Mouse (Mus musculus) MEL-GATA-1-ER (cell line): ENCODE measurements around the gene Cenpf.
"Not testable (repeated sequence)": the region's sequence is repeated elsewhere in the genome, so short reads cannot be mapped to it uniquely, and the experiment has no call there.

Experiments used
- DNase-seq: peaks from one replicate; pipeline ENCODE4 v3.0.0-alpha.2; 2012; ENCODE audit warnings: low read depth; ENCODE audit errors: extremely low read depth

The Cenpf gene

DNA sequence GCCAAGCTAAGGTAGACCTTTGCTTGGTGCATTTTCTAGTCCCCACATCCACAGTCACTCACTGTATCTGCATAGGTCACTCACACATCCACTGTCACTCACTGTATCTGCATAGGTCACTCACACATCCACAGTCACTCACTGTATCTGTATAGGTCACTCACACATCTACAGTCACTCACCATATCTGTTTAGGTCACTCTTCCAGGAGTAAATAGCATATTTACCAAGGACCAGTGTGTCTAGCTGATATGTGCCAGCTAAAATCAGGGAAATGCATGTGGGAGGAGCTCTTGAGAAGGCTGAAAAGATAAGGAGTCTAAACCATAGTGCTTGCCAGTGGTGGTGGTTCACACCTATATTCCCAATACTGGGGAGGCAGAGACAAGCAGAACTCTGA, 7.4 kb upstream of the Cenpf start:
- DNase-seq: no peak

DNA sequence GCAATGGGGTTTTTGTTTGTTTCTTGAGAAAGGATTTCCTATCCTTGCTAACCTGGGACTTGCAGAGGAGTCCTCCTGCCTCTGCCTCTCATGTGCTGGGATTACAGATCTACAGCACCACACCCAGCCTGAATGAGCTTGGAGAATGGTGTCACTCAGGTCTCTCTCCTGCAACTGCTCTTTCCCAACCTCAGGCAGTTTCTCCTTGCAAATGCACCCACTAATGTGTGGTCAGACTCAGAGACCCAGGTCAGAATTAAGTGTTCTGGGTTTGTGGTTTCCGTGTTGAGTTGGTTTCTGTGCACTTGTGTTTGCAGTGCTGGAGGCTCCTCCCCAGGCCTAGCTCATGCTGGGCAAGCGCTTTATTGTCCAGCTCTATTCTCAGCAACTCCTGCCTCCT, 6.5 kb upstream of the Cenpf start:
- DNase-seq: no peak

DNA sequence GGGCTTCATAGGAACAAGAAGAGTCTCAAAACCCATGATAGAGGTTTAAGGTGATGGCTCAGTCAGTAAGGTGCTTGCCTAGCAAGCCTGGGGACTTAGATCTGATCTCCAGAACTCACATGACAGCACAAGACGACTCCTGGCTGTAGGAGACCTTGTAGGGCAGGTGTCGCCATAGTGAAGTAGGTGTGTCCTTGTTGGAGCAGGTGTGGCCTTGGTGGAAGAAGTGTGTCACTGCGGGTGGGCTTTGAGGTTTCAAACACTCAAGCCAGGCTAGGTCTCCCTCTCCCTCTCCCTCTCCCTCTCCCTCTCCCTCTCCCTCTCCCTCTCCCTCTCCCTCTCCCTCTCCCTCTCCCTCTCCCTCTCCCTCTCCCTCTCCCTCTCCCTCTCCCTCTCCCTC, 4.6 kb upstream of the Cenpf start:
- DNase-seq: not testable (repeated sequence)

DNA sequence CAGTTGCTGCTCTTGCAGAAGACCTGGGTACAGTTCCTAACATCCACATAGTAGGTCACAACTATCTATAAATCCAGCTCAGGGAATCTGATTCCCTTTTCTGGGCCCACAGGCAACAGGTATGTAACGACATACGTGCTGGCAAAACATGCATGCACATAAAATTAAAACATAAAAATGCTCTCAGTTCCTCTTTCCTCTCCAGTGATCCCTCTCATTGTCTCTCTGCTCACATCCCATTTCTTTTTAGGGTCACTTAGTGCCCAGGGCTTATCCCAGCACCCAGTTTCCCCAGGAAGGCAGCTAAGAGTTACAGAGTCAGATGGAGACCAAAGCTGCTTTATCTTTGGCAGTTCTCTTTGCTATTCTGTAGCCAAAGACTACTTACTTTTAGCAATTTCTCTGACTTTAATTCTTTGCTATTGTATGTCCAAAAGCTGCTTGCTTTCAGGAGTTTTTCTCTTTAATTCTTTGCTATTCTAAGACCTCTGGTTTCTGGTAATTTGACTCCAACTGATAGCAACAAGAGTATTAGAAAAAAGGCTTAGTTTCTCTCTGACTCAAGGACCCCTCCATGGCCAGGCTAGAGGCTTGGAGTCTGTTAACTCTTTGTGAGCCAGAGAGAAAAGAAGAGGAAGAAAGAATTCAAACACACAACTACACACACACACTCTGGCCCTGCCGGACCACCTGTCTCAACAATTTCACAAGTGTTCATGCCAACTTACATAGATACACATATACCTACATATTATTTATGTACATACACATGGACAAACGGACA, 1.4 kb upstream of the Cenpf start:
- DNase-seq: no peak

DNA sequence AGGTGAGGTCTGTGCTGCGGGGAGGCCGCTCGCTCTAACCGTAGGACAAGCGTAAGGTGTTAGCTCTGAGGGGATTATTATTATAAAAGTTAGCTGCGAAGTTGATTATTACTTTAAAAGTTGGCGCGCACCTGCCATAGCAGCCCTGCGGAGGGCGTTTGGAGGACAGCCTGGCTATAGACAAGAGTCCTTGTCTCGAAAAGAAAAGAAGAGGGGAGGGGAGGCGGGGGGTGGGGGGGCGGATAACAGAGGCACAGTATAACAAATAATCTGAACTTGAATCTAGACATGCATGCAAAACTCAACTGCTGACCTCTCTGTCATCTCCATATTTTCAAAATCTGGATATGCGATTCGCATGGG, 483 bp upstream of the Cenpf start:
- no peak for DNase-seq

DNA sequence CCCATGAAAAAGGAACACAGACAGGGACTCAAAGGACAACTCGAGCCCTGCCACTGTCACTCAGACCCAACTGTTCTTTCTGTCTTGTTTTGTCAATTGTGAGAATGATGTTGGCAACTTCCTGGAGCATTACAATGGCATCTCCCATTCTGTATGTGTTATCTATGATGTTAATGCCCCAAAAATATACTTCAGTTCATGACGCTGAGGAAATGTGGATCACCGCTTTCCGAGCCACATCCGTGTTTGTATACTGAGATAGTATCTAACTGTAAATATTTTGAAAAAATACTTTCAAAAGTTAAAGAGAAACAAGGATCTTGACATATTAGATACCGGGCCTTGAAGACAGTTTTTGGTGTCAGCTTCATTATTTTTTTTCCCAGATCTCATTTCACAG, 1.9 kb downstream of the Cenpf start:
- DNase-seq: peak; percentile 31

DNA sequence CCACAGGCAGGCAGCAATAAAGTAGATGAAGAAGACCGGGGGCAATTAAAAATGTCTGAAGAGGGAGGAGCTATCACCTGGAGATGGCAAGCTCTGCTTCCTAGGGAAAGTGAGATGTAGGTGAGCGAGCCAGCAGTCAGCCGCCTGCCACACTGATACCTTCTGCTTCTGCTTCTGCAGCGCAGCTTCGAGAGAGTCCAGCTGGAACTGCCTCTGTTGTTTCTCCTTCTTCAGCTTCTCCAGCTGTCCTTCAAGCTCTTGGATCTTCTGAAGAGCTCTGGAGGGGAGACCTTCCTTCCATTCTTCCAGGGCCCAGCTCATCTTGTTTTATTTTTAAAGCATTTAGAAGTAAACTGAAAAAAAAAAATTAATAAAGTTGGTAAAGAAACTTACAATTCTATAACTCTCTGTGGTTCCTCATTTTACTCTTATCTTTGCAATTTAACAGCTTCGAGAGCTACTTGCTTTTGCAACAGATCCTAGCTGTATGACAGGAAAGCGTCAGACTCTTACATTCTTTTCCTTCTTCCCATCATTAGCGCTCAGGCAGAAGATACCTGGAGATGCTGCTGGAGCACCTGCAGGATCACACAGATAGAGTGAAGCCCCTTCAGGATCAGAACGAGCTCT, 3.0 kb downstream of the Cenpf start:
- peak; percentile 56 for DNase-seq

DNA sequence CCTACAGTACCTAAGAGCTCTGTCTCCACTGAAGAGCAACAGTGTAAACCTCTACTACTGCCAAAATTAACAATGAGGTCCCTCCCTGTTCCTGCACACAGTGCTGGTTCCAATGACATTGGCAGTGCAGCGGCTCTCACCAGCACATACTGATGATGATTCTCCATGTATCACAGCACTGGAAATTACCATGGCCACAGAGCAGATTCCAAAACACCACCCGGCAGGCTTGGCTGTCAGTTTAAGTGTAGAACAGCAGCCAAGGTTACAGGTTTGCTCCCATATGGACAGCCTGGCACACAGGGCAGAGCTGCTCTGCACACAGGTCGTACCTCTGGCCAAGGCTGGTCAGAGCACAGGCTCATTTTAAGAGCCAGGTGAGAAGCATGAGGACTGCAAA, 8.3 kb downstream of the Cenpf start:
- no peak for DNase-seq

DNA sequence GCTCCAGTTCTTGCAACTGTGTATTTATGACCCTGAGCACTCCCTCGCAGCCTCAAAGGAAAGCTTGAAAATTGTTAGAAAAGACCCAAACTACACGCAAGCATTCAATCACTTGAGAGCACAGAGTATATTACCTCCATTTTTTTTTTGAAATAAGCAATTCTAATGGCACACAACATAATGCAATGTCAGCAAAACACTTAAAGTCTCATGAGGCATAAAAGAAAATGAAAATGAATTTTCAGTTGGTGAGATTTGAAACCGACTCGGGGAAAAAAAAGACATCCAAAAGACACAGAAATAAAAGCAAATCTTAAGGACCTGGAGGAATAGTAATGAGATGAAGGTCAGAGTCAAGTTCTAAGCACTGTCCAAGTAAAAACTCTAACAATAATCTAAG, 11.9 kb downstream of the Cenpf start:
- DNase-seq: no peak

DNA sequence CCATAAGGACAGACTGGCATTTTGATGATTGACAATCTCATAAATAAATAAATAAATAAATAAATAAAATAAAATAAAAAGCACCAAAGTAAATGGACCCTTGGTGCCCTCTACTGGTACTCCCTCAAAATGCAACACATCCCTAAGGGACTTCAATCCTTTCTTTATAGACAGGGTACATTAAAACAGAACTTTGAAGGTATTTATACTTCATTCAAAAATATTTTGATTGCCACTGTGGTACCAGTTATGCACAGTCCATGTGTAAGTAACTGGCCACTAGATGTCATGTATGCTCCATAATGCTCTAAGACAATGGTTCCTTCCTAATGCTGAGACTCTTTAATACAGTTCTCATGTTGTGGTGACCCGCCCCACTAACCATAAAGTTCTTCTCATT, 12.5 kb downstream of the Cenpf start:
- DNase-seq: no peak

DNA sequence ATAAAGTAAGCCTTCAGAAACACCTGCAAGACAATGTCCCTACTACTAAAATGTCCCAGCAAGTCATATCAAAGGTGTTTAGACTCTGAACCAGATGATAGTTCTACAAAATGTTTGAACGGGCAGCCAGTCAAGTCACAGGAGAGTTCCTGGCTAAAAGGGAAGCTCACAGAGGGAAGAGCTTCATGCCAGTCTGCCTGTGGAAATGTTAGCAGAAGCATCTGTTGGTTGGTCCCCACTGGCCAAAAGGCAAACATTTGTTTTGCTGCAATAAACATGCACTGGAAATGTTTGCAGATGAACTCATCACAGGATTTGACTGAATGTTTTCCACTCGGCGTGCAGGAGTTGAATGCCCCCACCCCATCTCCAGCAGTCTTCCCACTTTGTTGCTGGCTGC, 21.9 kb downstream of the Cenpf start:
- no peak for DNase-seq

DNA sequence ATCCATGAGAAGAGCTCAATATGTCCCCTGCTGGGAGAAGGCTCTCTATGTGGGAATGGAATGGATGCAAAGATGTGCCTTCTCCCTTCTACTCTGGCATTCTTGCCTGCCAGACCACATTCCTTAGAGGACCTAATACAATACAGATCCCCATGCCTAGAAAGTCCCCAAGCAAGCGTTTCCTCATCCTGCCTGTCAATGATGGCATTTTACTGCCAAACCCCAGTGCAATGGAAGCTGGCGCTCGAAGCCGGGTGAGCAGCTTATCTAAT, 23.1 kb downstream of the Cenpf start:
- no peak for DNase-seq

DNA sequence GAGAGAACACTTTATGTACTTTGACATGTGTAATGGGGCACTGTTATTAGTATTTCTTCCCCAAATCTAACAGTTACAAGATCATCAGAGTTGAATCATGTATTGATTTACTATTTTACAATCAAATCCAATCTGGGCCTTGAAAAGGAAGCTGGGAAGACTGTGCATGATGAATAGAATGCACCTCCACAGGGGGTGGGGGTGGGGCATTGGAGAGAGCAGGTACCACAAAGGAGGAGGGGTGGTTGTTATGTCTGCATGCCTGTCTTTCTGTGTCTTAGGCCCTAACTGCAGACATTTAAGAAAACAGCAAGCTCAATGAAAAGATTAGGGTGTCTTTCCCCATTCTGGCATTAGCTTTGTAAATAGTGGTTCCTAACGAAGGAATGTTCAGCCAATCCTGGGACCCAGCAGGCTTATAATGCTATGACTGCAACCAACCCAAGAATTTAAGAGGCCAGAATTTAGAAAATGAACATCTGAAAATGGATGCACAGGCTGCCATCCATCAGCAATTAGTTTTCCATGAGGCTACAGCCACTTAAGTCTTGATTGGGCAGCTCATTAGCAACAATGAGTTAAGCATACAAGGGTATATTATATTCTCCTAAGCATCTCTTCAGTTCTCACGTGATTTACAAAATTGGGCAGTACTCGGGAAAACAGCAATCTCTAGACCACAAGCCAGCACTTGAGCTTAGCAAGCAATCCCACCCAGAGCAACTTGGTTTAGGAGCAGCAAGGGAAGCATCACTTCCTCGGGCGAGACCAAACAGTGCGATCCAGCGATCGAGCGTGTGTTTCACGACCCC, 23.6 kb downstream of the Cenpf start:
- no peak for DNase-seq

DNA sequence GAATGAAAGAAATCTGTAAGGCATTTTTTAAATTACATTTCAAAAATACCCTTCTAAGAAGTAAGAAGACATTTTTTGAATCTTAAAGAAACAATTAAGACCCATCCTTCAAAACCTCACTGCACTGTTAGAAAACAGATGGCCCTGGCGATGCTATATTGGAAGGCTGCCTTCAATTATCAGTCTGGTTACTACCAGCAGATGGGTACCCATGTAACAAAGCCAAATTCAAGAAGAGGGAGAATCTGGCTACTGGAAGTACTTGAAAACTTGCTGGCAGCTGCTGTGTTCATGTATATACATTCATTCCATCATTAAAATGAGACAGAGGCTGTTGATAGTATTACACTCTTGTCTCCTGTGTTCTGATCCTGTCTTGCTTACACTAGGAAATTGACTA, 24.4 kb downstream of the Cenpf start:
- DNase-seq: no peak

DNA sequence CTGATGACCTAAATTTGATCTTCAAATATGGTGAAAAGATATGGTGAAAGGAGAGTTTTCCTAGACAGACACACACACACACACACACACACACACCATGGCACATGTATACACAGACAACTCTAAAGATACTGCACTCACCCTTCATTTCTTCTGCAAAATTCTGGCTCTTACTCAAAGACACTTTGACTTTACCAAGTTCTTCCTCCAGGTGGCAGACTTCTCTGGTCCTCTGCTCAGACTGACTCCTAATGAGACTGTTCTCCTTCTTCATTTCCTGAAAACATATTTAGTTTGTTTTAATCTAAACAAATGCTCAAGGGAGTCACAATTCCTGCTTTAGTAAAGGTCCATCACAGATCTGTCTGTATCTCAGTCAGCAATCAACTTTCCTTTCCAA, 26.0 kb downstream of the Cenpf start:
- DNase-seq: peak; percentile 36

DNA sequence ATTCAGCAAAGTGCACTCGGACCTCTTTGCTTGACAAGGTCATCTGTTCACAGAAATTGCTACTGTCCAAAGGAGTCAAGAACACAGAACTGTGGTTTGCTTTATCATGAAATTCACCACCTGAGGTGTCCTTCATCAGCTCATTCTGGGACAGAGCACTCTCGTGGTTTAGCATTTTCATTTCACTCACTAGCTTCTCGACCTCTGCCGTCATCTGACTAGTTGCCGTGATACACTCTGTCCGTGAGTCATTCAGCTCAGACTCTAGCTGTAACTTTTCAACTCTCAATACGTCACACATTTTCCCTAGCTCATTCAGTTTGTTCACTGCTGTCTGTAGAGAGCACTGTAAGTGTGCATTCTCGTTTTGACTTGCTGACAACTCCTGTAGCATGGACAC, 30.5 kb downstream of the Cenpf start:
- no peak for DNase-seq

DNA sequence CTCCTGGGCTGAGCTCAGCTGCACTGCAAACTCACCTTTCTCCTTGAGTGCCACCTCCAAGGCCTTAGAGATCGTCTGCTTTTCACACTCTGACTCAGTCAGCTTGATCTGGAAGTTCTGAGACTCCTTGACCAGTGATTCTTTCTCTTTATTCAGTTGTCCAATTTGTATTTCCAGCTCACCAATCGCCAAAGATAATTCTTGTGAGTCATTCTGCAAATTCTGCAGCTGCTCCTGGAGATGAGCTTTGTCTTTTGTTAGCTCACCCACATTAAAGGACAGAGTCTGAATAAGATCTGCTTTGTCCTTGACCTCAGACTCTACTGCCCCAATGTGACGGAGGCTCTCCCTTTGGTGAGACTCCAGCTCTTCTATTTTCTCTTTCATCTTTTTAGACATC, 34.1 kb downstream of the Cenpf start:
- no peak for DNase-seq

DNA sequence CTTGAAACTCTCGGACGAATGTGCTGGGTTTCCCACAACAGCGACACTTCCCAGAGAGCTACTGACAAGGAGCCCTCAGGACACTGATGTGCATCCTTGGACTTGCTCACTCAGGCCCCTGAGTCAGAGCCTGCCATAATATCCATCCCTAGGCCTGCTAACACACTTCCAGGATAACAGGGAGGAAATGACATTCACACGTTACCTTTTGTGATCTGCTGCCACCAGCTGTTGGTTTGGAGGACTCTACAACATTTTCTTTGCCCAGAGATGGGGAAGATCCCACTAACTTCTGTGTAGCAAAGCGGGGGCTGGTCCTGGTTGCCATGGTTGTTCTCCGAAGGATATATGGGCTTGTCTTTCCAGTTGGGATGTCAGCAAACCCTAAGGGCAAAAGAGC, 41.3 kb downstream of the Cenpf start:
- DNase-seq: no peak

DNA sequence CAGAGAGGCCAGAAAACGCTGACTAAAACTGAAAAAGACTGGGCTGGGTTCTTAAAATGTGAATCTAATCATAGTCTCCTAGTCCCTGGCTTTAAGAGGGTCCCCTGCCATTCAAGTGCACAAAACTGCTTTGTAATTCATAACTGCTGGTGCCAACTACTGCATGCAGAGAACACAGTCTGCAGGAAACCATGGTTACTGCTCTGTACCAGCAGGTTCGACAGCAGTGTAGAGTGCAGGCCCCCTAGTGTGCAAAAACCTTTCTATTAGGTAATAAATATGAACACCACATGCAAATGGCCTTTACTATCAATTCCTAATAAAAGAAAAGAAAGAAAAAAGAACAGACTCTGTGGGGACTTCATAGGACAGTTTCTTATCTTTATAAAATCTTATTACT, 42.5 kb downstream of the Cenpf start:
- no peak for DNase-seq

DNA sequence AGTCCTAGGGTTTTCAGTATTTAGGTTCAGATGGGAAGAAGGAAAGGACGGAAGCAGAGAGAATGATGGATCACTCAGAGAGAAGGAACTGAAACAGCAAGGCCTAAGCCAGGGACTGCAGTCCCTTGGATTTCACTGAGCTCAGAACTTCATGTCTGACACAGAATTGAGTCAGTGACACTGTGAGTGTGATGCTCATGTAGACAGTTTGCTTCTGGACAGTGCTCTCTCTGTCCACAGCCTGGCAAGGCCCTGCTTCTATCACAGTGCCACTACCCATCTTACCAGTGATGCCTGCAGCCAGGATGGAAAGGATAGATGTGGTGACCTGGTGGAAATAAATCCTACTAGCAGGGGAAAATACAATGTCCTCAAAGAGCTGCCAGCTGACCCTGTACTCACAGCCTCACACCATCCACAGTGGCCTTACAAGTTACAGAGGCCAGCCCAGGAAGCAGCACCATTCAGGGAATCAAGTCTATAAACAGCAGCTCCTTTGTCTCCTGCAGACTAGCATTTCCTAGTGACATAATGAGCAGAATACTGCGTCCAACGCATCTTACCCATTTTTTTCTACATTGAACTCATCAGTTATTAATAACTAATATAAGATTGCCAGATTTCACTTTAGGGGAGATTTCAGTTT, 43.1 kb downstream of the Cenpf start:
- DNase-seq: no peak

DNA sequence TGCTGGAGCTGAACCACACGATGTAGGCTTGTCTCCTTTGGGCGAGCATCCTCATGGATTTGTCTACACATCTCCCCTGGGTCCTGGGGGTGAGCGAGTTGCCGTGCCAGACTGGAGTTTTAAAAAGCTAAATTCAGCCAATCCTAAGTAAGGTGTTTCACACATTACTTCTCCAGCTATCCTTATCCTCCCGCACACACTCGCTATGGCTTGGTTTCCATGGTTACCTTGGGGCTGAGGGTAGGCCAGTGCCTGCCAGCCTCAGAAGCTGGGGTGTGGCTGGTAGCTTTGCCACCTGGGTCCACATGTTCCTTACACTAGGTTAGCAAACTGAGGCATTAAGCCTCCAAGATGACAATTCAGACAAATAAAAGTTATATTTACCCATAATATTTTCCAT, 48.3 kb downstream of the Cenpf start:
- DNase-seq: no peak

DNA sequence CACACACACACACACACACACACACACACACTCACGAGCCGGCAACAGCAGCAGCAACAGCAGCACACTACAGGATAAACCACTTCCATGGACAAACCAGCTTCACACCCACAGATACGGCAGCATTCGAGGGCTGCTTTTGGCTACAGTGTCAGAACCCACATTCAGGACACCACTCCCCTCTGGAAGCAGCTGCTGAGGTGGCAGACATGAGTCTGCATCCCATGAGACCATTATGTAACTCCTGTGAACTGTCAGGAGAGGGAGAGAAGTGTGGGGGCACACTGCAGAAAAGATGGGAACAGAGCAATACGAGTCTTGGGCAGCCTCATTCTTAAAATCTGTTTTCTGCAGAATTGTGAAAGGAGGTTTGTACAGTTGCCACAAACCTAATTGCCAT, 54.1 kb downstream of the Cenpf start:
- DNase-seq: no peak
